Mouse (Mus musculus) hindbrain, embryonic 14.5 days (tissue): ENCODE measurements at regions not wholly inside any gene's neighbourhood (a gene's known extent, or its start where the extent isn't known, plus 50 kb on each side); places are given as distances from the start of the nearest gene placed in this dataset.

Experiments
- ATAC-seq: fragments of 200-750 bp; cut with Nextera tagmentation; 2 replicates; pipeline ENCODE4 v1.8.0; 2017; ENCODE audit warnings: moderate number of reproducible peaks, mild to moderate bottlenecking, moderate TSS enrichment, moderate library complexity; ENCODE audit not compliant: low FRiP score
- DNase-seq: peaks from one replicate; pipeline ENCODE4 v3.0.0-alpha.2; 2015; ENCODE audit warnings: low spot score
- H3K27ac ChIP-seq: fragments of 300-500 bp; sonication (generic); 2 replicates; pipeline ENCODE4 v1.5.1; 2014; ENCODE audit warnings: mild to moderate bottlenecking, moderate library complexity
- H3K27me3 ChIP-seq: fragments of 300-500 bp; sonication (generic); 2 replicates; pipeline ENCODE4 v1.6.1; 2014; ENCODE audit warnings: mild to moderate bottlenecking, low read length, mixed read lengths; ENCODE audit not compliant: control insufficient read depth, insufficient read depth
- H3K36me3 ChIP-seq: fragments of 300-500 bp; sonication (generic); replicated peaks from 2 replicates; pipeline ENCODE4 v1.6.1; 2014; ENCODE audit not compliant: control insufficient read depth, insufficient read depth
- H3K4me1 ChIP-seq: fragments of 300-500 bp; sonication (generic); replicated peaks from 2 replicates; pipeline ENCODE4 v1.6.1; 2014; ENCODE audit warnings: antibody characterized with exemption, low read length, mixed read lengths; ENCODE audit not compliant: control insufficient read depth, insufficient read depth
- H3K4me2 ChIP-seq: fragments of 300-500 bp; sonication (generic); replicated peaks from 2 replicates; pipeline ENCODE4 v1.6.1; 2014; ENCODE audit warnings: mild to moderate bottlenecking, moderate library complexity
- H3K4me3 ChIP-seq: fragments of 300-500 bp; sonication (generic); replicated peaks from 2 replicates; pipeline ENCODE4 v1.5.1; 2014; ENCODE audit warnings: mild to moderate bottlenecking, low read length
- H3K9ac ChIP-seq: fragments of 300-500 bp; sonication (generic); 2 replicates; pipeline ENCODE4 v1.6.1; 2014
- H3K9me3 ChIP-seq: fragments of 300-500 bp; sonication (generic); 2 replicates; pipeline ENCODE4 v1.6.1; 2016; ENCODE audit warnings: low read length; ENCODE audit not compliant: control insufficient read depth
- WGBS: fragments of 180-500 bp; shearing (Covaris S2); extraction: QIAGEN DNeasy Blood & Tissue Kit; methylation state at CpG from one replicate; pipeline ENCODE4 v1.1.7; 2014; 5-methylcytosine and 5-hydroxymethylcytosine counted together

- Histone ChIP-seq H3K27me3 (peaks cover 24% of the 10 kb centered on the region), H3K4me3 (no peak overlapping the region), H3K36me3 (no peaks in the 10 kb centered on the region), H3K4me2 (no peak overlapping the region), H3K9ac (no peak overlapping the region), H3K4me1 (peaks cover 15% of the 10 kb centered on the region; the same call in 1 of the 2 replicates), H3K9me3 (no peaks in the 10 kb centered on the region), H3K27ac (no peak overlapping the region)
- DNase-seq (peak; percentile 48), ATAC-seq (peak; percentile 55; the same call in 1 of the 2 replicates)
- WGBS, result 47% methylated on average over 11 of the region's 11 CpGs
Measured at GRCm38 (mm10) chr14:118318524-118318923, 51.8 kb downstream of the Gm9376 start.

DNA sequence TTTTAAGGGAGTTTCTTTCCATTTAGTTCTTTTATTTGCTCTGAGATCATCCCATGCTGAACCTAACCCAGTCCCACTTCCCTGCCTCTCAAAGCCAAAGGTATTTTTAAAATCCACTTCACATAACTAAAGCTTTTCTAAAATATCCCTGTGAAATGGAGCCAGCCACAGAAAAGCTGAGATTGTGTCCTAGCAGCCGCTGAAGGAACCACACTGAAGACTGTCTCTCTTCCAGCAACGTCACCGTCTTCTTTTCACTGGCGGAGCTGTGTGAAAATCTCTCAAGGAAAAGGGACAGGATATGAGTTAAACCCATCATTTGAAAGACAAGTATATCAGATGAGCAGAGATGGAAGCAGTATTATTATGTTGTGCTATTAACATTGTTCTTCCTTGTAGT is 53.3 kb downstream of the Gm9376 start:
- peaks cover 37% of the 10 kb centered on the region for H3K27me3 ChIP-seq
- ATAC-seq (no peak), DNase-seq (no peak)
- peaks cover 15% of the 10 kb centered on the region; the same call in 1 of the 2 replicates for H3K4me1 ChIP-seq
- H3K9ac ChIP-seq, result no peak overlapping the region
- H3K36me3 ChIP-seq, result no peaks in the 10 kb centered on the region
- WGBS, result 90% methylated on average over 4 of the region's 4 CpGs
- no peak overlapping the region for H3K27ac ChIP-seq
- no peak overlapping the region for H3K4me3 ChIP-seq
- no peaks in the 10 kb centered on the region for H3K9me3 ChIP-seq
- no peak overlapping the region for H3K4me2 ChIP-seq

DNA sequence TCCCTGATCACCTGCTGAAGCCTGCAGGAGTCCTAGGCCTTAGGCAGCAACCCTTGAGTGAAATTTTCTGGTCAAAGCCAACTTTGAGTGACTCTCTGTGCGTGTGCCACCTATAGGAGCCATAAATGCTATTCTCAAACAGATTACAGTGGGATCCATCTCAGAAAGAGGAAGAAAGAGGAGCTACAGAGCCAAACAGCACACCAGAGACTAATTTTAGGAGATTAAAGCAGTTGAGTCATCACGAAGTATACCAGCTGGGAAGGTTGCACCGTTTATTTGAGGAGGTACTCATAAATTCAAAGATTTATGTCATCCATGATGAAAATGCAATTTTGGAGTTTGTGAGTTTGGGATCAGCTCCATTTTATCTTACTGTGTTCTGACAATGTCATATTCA is 54.3 kb downstream of the Gm9376 start:
- Histone ChIP-seq H3K27me3 (peaks cover 39% of the 10 kb centered on the region), H3K36me3 (no peaks in the 10 kb centered on the region), H3K4me3 (no peak overlapping the region), H3K9me3 (no peaks in the 10 kb centered on the region), H3K4me1 (peaks cover 15% of the 10 kb centered on the region; the same call in 1 of the 2 replicates), H3K9ac (no peak overlapping the region), H3K27ac (no peak overlapping the region), H3K4me2 (no peak overlapping the region)
- no peak for DNase-seq
- WGBS, result 80% methylated on average over 3 of the region's 3 CpGs
- no peak for ATAC-seq

DNA sequence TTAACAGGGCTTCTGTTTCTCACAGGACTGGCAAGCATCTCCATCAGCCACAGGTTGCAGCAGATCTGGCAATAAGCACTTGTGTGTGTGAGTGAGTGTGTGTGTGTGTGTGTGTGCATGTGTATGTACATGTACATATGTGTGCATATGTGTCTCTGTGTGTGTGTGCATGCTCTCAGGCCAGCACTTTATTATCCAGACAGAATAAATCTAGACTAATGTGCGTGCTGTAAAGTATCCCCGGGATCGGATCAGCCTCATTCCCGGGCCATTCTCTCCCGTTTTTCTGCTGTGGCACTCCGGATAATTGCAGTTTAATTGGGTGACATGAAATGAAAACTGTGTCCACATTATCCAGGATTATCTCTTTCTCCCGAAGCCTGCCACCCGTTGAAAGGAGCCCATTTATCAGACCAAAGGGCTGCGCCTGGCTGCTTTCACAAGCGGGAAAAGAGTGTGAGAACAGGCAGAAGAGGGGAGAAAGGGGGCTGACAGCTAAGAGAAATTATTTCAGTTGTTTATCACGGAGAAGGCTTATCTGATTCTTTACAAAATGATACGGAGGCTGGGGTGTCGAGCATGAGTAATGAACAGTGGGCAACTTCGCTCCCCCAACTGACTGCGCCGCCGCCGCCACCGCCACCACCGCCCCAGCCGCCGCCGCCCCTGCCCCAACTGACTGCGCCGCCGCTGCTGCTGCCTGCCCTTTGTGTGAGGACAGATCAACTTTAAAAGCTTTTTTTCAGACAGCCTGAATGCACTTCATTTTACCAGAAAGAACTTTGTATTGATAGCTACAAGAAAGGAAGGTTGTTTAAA is 55.5 kb downstream of the Gm9376 start:
- peak overlapping the region; percentile 54 for H3K4me2 ChIP-seq
- peaks cover 15% of the 10 kb centered on the region; the same call in 1 of the 2 replicates for H3K4me1 ChIP-seq
- DNase-seq (peak; percentile 32), ATAC-seq (no peak)
- WGBS, result 3% methylated on average over 26 of the region's 26 CpGs
- H3K4me3 ChIP-seq, result peak overlapping the region; percentile 30
- no peaks in the 10 kb centered on the region for H3K9me3 ChIP-seq
- H3K9ac ChIP-seq, result peak overlapping the region; percentile 7
- H3K36me3 ChIP-seq, result no peaks in the 10 kb centered on the region
- no peak overlapping the region for H3K27ac ChIP-seq
- peaks cover 39% of the 10 kb centered on the region for H3K27me3 ChIP-seq

GRCm38 (mm10) chr14:118322865-118323264 is 56.1 kb downstream of the Gm9376 start:
- H3K4me1 ChIP-seq, result peaks cover 15% of the 10 kb centered on the region; the same call in 1 of the 2 replicates
- peak overlapping the region; percentile 7; the same call in 1 of the 2 replicates for H3K9ac ChIP-seq
- H3K36me3 ChIP-seq, result no peaks in the 10 kb centered on the region
- no peak overlapping the region for H3K27ac ChIP-seq
- ATAC-seq, result no peak
- 3% methylated on average over 11 of the region's 11 CpGs for WGBS
- H3K27me3 ChIP-seq, result peaks cover 39% of the 10 kb centered on the region
- DNase-seq, result peak; percentile 35
- H3K9me3 ChIP-seq, result no peaks in the 10 kb centered on the region
- H3K4me2 ChIP-seq, result peak overlapping the region; percentile 54
- peak overlapping the region; percentile 30 for H3K4me3 ChIP-seq

DNA sequence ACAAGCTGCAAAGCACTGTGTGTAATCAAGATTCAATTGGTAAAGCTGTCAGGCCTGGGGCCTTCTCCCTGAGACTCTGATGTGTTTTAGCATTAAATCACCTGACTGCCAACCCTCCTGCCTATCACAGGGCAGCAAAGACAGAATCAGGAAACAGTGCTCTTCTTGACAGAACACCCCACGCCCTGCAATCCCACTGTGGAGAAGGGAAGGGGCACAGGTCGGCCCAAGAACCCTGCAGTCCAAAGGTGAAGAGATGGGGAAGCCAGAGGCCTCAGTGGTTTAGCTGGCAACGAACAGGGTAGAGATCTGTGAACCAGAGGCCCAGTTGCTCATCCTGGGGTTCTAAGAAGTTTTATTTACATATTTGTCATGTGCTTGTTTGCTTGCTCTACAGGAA is 71.3 kb downstream of the Gm9376 start:
- Histone ChIP-seq H3K27ac (no peak overlapping the region), H3K9me3 (no peaks in the 10 kb centered on the region), H3K36me3 (no peaks in the 10 kb centered on the region), H3K27me3 (no peaks in the 10 kb centered on the region), H3K4me3 (no peak overlapping the region), H3K4me1 (no peaks in the 10 kb centered on the region), H3K4me2 (no peak overlapping the region), H3K9ac (no peak overlapping the region)
- 83% methylated on average over 3 of the region's 3 CpGs for WGBS
- DNase-seq (no peak), ATAC-seq (no peak)

- Histone ChIP-seq H3K4me1 (no peaks in the 10 kb centered on the region; the same call in 1 of the 2 replicates), H3K27ac (no peak overlapping the region), H3K27me3 (no peaks in the 10 kb centered on the region), H3K9me3 (no peaks in the 10 kb centered on the region), H3K36me3 (no peaks in the 10 kb centered on the region), H3K4me2 (peak overlapping the region; percentile 28; the same call in 1 of the 2 replicates), H3K4me3 (no peak overlapping the region), H3K9ac (peak overlapping the region; percentile 33; the same call in 1 of the 2 replicates)
- WGBS, result 48% methylated on average over 11 of the region's 11 CpGs
- ATAC-seq, result no peak; the same call in 1 of the 2 replicates
- no peak for DNase-seq
Measured at GRCm38 (mm10) chr14:118362931-118363330, 96.2 kb downstream of the Gm9376 start.

- Histone ChIP-seq H3K27me3 (no peaks in the 10 kb centered on the region), H3K4me2 (peak overlapping the region; percentile 28), H3K4me1 (peaks cover under 1% of the 10 kb centered on the region), H3K27ac (peak overlapping the region; percentile 55; the same call in 1 of the 2 replicates), H3K4me3 (no peak overlapping the region), H3K9ac (peak overlapping the region; percentile 33; the same call in 1 of the 2 replicates), H3K36me3 (no peaks in the 10 kb centered on the region), H3K9me3 (no peaks in the 10 kb centered on the region)
- ATAC-seq (peak; percentile 61), DNase-seq (peak; percentile 52)
- WGBS, result 60% methylated on average over 21 of the region's 21 CpGs
Measured at GRCm38 (mm10) chr14:118363391-118363821, 96.6 kb downstream of the Gm9376 start.

GRCm38 (mm10) chr14:118366522-118366921 is 99.8 kb downstream of the Gm9376 start:
- H3K4me2 ChIP-seq, result no peak overlapping the region
- H3K9ac ChIP-seq, result no peak overlapping the region
- ATAC-seq (no peak), DNase-seq (no peak)
- 40% methylated on average over 4 of the region's 4 CpGs for WGBS
- H3K9me3 ChIP-seq, result no peaks in the 10 kb centered on the region
- H3K36me3 ChIP-seq, result no peaks in the 10 kb centered on the region
- H3K4me1 ChIP-seq, result peaks cover 10% of the 10 kb centered on the region
- no peak overlapping the region for H3K27ac ChIP-seq
- 0 out of 2 replicates have a peak, but pooled peaks cover 5% of the 10 kb centered on the region for H3K27me3 ChIP-seq
- H3K4me3 ChIP-seq, result no peak overlapping the region
